Mouse (Mus musculus) limb, embryonic 12.5 days (tissue): ENCODE measurements around the gene Cdk5r1. TPM values are rescaled to one million over a fixed set of nuclear protein-coding genes. Genes with fewer than 3 reads are reported as not detected.

Source experiments
- ATAC-seq: fragments of 200-750 bp; cut with Nextera tagmentation; 2 replicates; pipeline ENCODE4 v1.8.0; 2017; ENCODE audit warnings: low read depth, moderate TSS enrichment; ENCODE audit not compliant: insufficient number of reproducible peaks, insufficient read depth, low FRiP score, low TSS enrichment
- H3K27ac ChIP-seq: fragments of 300-500 bp; sonication (generic); 2 replicates; pipeline ENCODE4 v1.5.1; 2016; ENCODE audit warnings: mild to moderate bottlenecking, moderate library complexity
- H3K27me3 ChIP-seq: fragments of 300-500 bp; sonication (generic); 2 replicates; pipeline ENCODE4 v1.6.1; 2016; ENCODE audit warnings: mild to moderate bottlenecking, moderate library complexity
- H3K36me3 ChIP-seq: fragments of 300-500 bp; sonication (generic); 2 replicates; pipeline ENCODE4 v1.6.1; 2016; ENCODE audit warnings: mild to moderate bottlenecking, moderate library complexity
- H3K4me1 ChIP-seq: fragments of 300-500 bp; sonication (generic); replicated peaks from 2 replicates; pipeline ENCODE4 v1.6.1; 2016
- H3K4me2 ChIP-seq: fragments of 300-500 bp; sonication (generic); 2 replicates; pipeline ENCODE4 v1.6.1; 2016; ENCODE audit warnings: mild to moderate bottlenecking, moderate library complexity
- H3K4me3 ChIP-seq: fragments of 300-500 bp; sonication (generic); replicated peaks from 2 replicates; pipeline ENCODE4 v1.5.1; 2016; ENCODE audit warnings: mild to moderate bottlenecking
- H3K9ac ChIP-seq: fragments of 300-500 bp; sonication (generic); replicated peaks from 2 replicates; pipeline ENCODE4 v1.6.1; 2016; ENCODE audit warnings: mild to moderate bottlenecking, moderate library complexity
- H3K9me3 ChIP-seq: fragments of 300-500 bp; sonication (generic); 2 replicates; pipeline ENCODE4 v1.6.1; 2016; ENCODE audit warnings: mild to moderate bottlenecking, moderate library complexity
- WGBS: fragments of 180-500 bp; shearing (Covaris S2); methylation state at CpG from one replicate; pipeline ENCODE4 v1.1.7; 2016; 5-methylcytosine and 5-hydroxymethylcytosine counted together
- polyA plus RNA-seq: library from polyadenylated mRNA; unstranded; fragments of >200 nt; fragmentation: Nextera tagmentation; extraction: Ambion mirVana; gene quantifications from 2 replicates; pipeline ENCODE4 v1.2.1, GENCODE M21; 2016

Gene Cdk5r1
- polyA plus RNA-seq, 1 experiment from 2014 or later, result 4.8 TPM

- Histone ChIP-seq H3K27me3 (no peaks in the 10 kb centered on the region), H3K4me2 (no peak overlapping the region), H3K4me3 (no peak overlapping the region), H3K9me3 (no peaks in the 10 kb centered on the region), H3K36me3 (no peaks in the 10 kb centered on the region), H3K9ac (no peak overlapping the region), H3K4me1 (peaks cover 16% of the 10 kb centered on the region), H3K27ac (no peak overlapping the region)
- WGBS, result 84% methylated on average over 9 of the region's 9 CpGs
- no peak for ATAC-seq
These were observed 18.0 kb downstream of the Cdk5r1 start for GRCm38 (mm10) chr11:80494852-80495251.

DNA sequence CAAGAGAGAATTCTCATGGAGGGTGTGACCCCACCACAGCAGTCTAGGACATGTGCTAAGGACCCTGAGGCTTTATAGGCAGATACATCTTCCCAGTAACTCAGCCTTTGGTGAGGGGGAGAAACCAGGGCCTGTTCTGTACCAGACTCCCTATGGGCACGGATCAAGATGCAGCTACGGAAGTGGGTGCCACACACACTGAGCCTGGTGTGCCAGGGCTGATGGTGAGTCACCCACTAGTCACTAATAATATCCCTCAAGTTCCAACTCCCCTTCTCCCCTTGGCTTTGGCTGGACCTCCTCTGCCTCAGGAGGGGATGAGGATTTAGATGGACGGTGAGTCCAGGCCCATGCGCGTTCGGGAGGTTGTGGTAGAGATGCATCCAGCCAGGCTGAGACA is 19.1 kb downstream of the Cdk5r1 start:
- no peaks in the 10 kb centered on the region for H3K36me3 ChIP-seq
- H3K9ac ChIP-seq, result no peak overlapping the region
- no peak overlapping the region for H3K27ac ChIP-seq
- 86% methylated on average over 6 of the region's 6 CpGs for WGBS
- no peaks in the 10 kb centered on the region for H3K9me3 ChIP-seq
- H3K4me3 ChIP-seq, result no peak overlapping the region
- H3K4me1 ChIP-seq, result peaks cover 13% of the 10 kb centered on the region
- no peak overlapping the region for H3K4me2 ChIP-seq
- no peaks in the 10 kb centered on the region for H3K27me3 ChIP-seq
- ATAC-seq, result no peak

DNA sequence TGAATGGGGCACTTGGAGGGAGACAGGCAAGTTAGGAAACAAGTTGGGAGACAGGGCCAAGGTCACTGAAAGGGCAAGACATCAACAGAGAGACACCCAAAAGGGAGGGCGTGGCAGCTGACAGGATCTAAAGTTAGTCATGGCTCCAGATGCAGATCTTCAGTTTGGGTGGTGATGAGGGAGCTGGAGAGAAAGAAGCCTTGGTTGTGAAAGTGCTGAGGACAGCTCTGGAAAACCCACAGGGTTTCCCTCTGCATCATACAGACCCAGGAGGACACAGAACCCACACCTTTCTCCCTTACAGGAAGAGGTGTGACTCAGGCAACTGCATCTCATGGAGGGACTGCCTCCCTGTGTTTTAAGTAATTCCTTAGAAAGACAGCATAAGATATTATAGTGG is 19.8 kb downstream of the Cdk5r1 start:
- no peaks in the 10 kb centered on the region for H3K27me3 ChIP-seq
- H3K9ac ChIP-seq, result no peak overlapping the region
- H3K4me2 ChIP-seq, result no peak overlapping the region
- no peak for ATAC-seq
- H3K4me1 ChIP-seq, result peaks cover 13% of the 10 kb centered on the region
- H3K36me3 ChIP-seq, result no peaks in the 10 kb centered on the region
- 78% methylated on average over 1 of the region's 1 CpGs for WGBS
- no peaks in the 10 kb centered on the region for H3K9me3 ChIP-seq
- no peak overlapping the region for H3K4me3 ChIP-seq
- H3K27ac ChIP-seq, result no peak overlapping the region

DNA sequence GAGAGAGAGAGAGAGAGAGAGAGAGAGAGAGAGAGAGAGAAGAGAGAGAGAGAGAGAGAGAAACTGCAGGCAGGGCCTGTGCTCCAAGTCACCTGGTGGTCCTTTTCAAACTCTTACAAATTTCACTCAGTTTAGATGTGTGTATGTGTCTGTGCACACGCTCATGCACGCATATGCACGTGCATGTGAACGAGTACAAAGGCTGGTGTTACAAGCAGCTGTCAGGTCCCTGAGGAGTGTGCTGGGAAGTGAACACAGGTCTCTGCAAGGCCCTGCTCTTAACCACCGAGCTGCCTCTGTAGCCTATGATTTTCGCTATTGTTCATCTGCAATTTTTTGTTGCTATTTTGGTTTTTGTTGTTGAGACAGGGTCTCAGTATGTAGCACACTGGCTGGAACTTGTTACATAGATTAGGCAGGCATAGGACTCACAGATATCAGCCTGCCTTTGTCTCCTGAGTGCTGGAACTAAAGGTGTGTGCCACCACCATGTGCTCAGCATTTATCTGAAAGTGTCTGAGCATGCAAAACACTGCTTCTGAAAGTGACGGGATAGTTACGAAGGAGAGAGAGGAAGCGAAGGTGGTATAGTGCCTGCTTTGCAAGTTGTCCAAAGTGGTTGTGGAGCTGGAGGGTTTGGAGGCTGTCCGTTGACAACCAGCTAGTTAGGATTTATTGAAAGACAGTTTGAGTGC is 20.5 kb downstream of the Cdk5r1 start:
- Histone ChIP-seq H3K9me3 (no peaks in the 10 kb centered on the region), H3K4me3 (no peak overlapping the region), H3K4me2 (no peak overlapping the region), H3K9ac (no peak overlapping the region), H3K27me3 (no peaks in the 10 kb centered on the region), H3K27ac (no peak overlapping the region), H3K4me1 (peaks cover 13% of the 10 kb centered on the region), H3K36me3 (no peaks in the 10 kb centered on the region)
- ATAC-seq, result no peak
- WGBS, result 80% methylated on average over 10 of the region's 10 CpGs

DNA sequence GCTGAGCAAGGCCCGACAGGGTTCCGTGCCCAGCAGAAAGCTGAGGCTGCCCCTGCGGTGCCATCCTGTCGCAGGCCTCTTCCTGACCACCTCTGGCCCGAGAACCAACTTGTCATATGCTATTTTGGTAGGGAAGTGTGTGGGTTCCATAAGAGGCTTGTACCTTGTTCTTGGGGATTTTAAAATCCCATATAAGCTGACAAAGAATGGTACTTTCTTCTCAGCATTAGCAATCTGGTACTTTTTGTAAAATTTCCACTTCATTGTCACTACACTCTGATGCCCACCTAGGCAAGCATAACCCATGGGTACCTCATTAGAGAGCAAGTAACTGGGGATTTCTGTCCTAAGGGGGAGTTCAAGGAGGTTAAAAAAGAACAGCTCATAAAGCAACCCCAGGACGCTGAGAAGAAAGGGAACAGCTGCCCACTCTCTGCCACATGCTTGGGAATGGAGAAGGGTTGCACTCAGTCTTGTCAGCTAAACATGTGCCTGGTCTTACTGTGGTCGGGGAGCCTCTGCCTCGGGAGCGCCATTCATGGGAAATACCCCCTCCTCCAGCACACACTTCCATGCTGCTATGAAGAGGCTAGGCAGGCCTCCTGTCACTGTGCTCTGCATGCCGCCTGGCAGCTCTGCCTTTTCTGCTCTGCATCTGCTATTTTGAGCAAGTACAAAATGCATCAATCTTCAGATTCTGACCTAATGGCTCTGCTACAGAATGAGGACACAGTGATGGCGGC is 21.7 kb downstream of the Cdk5r1 start:
- Histone ChIP-seq H3K4me2 (no peak overlapping the region), H3K27me3 (no peaks in the 10 kb centered on the region), H3K9ac (no peak overlapping the region), H3K4me3 (no peak overlapping the region), H3K4me1 (peaks cover 14% of the 10 kb centered on the region), H3K36me3 (no peaks in the 10 kb centered on the region), H3K27ac (0 out of 2 replicates have a peak overlapping the region, but pooled peaks have one; percentile 24), H3K9me3 (no peaks in the 10 kb centered on the region)
- 56% methylated on average over 11 of the region's 11 CpGs for WGBS
- no peak for ATAC-seq

GRCm38 (mm10) chr11:80499550-80499952 is 22.7 kb downstream of the Cdk5r1 start:
- peaks cover 25% of the 10 kb centered on the region for H3K4me1 ChIP-seq
- no peaks in the 10 kb centered on the region for H3K9me3 ChIP-seq
- H3K9ac ChIP-seq, result no peak overlapping the region
- H3K27ac ChIP-seq, result 0 out of 2 replicates have a peak overlapping the region, but pooled peaks have one; percentile 4
- ATAC-seq, result no peak
- no peak overlapping the region for H3K4me3 ChIP-seq
- 72% methylated on average over 4 of the region's 4 CpGs for WGBS
- no peaks in the 10 kb centered on the region for H3K36me3 ChIP-seq
- H3K4me2 ChIP-seq, result no peak overlapping the region
- no peaks in the 10 kb centered on the region for H3K27me3 ChIP-seq

- H3K9ac ChIP-seq, result no peak overlapping the region
- H3K4me2 ChIP-seq, result no peak overlapping the region
- no peak for ATAC-seq
- WGBS, result 84% methylated on average over 6 of the region's 6 CpGs
- no peaks in the 10 kb centered on the region for H3K27me3 ChIP-seq
- no peak overlapping the region for H3K4me3 ChIP-seq
- no peaks in the 10 kb centered on the region for H3K36me3 ChIP-seq
- no peaks in the 10 kb centered on the region for H3K9me3 ChIP-seq
- H3K4me1 ChIP-seq, result peaks cover 32% of the 10 kb centered on the region
- no peak overlapping the region; the same call in 1 of the 2 replicates for H3K27ac ChIP-seq
These were observed 26.5 kb downstream of the Cdk5r1 start for GRCm38 (mm10) chr11:80503281-80503680.

DNA sequence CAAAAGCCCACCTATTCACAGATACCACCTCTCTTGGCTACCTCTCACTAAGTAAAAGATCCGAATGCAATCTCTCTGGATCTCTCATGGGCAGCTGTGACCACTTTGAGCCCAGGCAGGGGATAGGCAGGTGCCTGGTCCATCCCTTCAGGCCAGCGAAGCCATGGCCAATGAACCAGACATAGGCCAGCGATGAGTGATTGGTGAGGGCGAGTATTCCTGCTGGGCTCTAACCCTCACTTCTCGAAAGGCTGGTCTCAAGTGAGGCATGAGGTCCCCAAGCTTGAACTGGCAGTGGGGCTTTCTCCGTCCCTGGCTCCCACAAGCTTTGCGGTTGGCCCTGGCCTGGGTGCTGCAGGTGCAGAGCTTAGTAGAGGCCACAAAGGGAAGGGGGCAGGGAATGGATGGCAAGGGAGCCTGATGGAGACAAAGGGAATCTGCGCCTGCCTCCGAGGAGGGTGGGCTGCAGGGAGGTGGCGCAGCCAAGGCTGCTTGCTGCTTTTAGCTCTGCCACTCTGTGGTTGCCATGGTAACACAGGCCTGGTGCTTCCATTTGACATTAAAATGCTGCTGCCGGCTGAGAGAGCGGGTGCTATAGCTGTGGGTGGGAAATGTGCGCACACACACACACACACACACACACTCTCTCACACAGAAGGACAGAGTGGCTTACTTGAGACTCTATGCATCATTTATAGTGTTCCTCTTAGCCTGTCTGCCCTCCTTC is 27.1 kb downstream of the Cdk5r1 start:
- peak; percentile 33; the same call in 1 of the 2 replicates for ATAC-seq

GRCm38 (mm10) chr11:80504519-80505385 is 27.9 kb downstream of the Cdk5r1 start:
- H3K27me3 ChIP-seq, result 0 out of 2 replicates have a peak, but pooled peaks cover 2% of the 10 kb centered on the region
- H3K27ac ChIP-seq, result no peak overlapping the region
- H3K4me2 ChIP-seq, result peak overlapping the region; percentile 33
- no peak overlapping the region for H3K4me3 ChIP-seq
- H3K36me3 ChIP-seq, result no peaks in the 10 kb centered on the region
- peaks cover 31% of the 10 kb centered on the region for H3K4me1 ChIP-seq
- H3K9ac ChIP-seq, result no peak overlapping the region
- 48% methylated on average over 6 of the region's 6 CpGs for WGBS
- no peaks in the 10 kb centered on the region for H3K9me3 ChIP-seq
- ATAC-seq, result no peak

More for the DNA sequence above, 27.1 kb downstream of the Cdk5r1 start:
- Histone ChIP-seq H3K4me1 (peaks cover 33% of the 10 kb centered on the region), H3K36me3 (no peaks in the 10 kb centered on the region), H3K4me3 (no peak overlapping the region), H3K27ac (no peak overlapping the region; the same call in 1 of the 2 replicates), H3K27me3 (no peaks in the 10 kb centered on the region), H3K9me3 (no peaks in the 10 kb centered on the region), H3K9ac (0 out of 2 replicates have a peak overlapping the region, but pooled peaks have one; percentile 18), H3K4me2 (peak overlapping the region; percentile 33)
- WGBS, result 28% methylated on average over 13 of the region's 13 CpGs

DNA sequence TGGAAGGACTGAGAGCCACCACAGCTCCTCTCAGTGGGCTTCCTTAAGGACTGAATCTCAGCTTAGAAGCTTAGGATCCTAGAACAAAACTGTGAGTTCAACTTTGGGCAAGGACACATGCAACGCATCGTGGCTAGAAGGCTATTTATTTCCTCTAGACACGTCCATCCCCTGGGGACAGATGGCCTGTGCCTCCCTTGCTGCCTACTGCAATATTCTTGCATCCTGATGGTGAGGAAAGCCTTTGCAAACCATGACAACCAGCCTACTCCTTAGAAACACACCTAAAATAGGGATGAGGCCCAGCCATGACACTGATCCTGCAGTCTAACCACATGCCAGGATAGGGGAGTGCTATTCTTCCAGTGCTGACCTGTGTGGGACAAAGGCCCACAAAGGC is 28.8 kb downstream of the Cdk5r1 start:
- WGBS, result 79% methylated on average over 3 of the region's 3 CpGs

More for the DNA sequence above, 28.8 kb downstream of the Cdk5r1 start:
- H3K9ac ChIP-seq, result no peak overlapping the region
- peaks cover 36% of the 10 kb centered on the region for H3K4me1 ChIP-seq
- H3K27me3 ChIP-seq, result 0 out of 2 replicates have a peak, but pooled peaks cover 2% of the 10 kb centered on the region
- ATAC-seq, result no peak
- H3K27ac ChIP-seq, result no peak overlapping the region
- H3K9me3 ChIP-seq, result no peaks in the 10 kb centered on the region
- no peak overlapping the region for H3K4me2 ChIP-seq
- H3K4me3 ChIP-seq, result no peak overlapping the region
- no peaks in the 10 kb centered on the region for H3K36me3 ChIP-seq
